Mouse (Mus musculus): ENCODE results near the gene Dnajc13. TPM values are rescaled to one million over a fixed set of nuclear protein-coding genes. Genes with fewer than 3 reads are reported as not detected.

Gene Dnajc13
- total and polyA plus RNA-seq, 3 experiments: 24.1 to 59.0 (median 31.1) TPM

DNA sequence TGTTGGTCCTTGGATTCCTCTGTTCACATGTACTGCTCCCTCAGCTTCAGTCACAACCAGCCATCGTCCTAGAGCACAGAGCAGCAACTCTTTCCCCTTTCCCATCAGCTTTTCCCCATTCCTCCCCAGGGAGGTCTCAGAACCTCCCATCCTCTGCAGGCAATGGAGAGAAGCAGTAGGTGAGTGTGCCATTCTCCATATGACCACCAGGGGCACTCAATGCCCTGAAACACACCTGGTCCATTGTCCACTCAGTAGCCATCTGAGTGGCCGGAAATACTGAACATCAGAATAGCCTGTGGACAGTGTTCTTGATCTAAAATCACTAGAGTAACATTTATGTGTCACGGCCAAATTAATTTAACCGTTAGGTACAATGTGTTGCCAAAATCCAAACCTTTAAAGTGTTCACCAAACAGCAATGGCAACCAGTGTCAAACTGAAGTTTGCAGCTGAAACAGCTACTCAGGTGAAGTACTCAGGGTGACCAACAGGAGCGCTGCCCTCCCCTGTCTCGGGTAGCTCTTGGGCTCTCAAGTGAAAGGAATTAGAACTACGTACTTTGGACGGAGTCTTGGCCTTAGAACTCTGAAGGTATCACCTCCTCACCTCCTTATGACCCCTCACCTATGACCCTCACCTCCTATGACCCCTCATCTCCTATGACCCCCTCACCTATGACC, 118.3 kb downstream of the Dnajc13 start:
- peak; percentile 23 for DNase-seq (ENCODE audit: low read depth, low spot score)

DNA sequence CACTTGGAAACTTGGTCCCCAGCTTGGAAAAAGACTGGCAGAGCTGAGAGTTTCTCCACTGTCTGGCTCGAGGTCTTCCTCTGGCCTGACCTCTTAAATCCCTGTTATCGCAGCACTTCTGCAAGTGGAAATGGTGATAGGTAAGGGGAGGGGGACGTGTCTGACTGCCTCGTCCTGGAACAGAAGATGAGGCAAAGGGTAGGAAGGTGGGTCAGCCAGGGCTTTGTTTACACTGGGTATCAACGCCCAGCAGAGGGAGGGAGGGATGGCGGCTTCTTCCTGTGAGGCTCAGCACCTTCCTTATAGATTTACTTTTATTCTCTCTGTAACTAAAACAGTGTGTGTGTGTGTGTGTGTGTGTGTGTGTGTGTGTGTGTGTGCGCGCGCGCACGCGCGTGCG, 119.9 kb downstream of the Dnajc13 start:
- no peaks in the 10 kb centered on the region for H3K9me3 ChIP-seq (replicated peaks; ENCODE audit: insufficient read depth, low read length)
- no peak overlapping the region for H3K4me3 ChIP-seq (ENCODE audit: control insufficient read depth in 1 of 2, insufficient read depth in 1 of 2, low read depth in 2 of 2, low read length in 2 of 2)
- DNase-seq (ENCODE audit: low read depth, low spot score): no peak
- H3K79me2 ChIP-seq (ENCODE audit: control insufficient read depth, insufficient read depth, low read length, poor library complexity): no peaks in the 10 kb centered on the region
- no peaks in the 10 kb centered on the region for H3K4me1 ChIP-seq (ENCODE audit: control insufficient read depth in 1 of 2, insufficient read depth in 2 of 2, low read length in 2 of 2)
- TF ChIP-seq JUND (IDR thresholded peaks at IDR 0.05; ENCODE audit: low read depth, low read length) (no peak), CHD2 (IDR thresholded peaks at IDR 0.05; ENCODE audit: low read length) (no peak), SIN3A (IDR thresholded peaks at IDR 0.05; ENCODE audit: low read length) (no peak), TAL1 (IDR thresholded peaks at IDR 0.05; ENCODE audit: low read length) (no peak), GABPA (IDR thresholded peaks at IDR 0.05; ENCODE audit: low read depth, low read length) (no peak), RAD21 (IDR thresholded peaks at IDR 0.05; ENCODE audit: low read depth, low read length) (no peak), CHD1 (IDR thresholded peaks at IDR 0.05; ENCODE audit: low read depth, low read length) (no peak), ETS1 (IDR thresholded peaks at IDR 0.05; ENCODE audit: low read depth, low read length) (no peak), POLR2AphosphoS2 (IDR thresholded peaks at IDR 0.05; ENCODE audit: low read length) (no peak), HCFC1 (IDR thresholded peaks at IDR 0.05; ENCODE audit: low read depth, low read length) (no peak), SMC3 (IDR thresholded peaks at IDR 0.05; ENCODE audit: low read depth, low read length) (no peak), MXI1 (IDR thresholded peaks at IDR 0.05; ENCODE audit: low read depth, low read length) (no peak), USF1 (IDR thresholded peaks at IDR 0.05; ENCODE audit: low read depth, low read length) (no peak), ELF1 (IDR thresholded peaks at IDR 0.05; ENCODE audit: low read depth, low read length) (no peak), GATA1 (IDR thresholded peaks at IDR 0.05; ENCODE audit: low read depth, low read length) (no peak), E2F4 (IDR thresholded peaks at IDR 0.05; ENCODE audit: borderline replicate concordance, low read depth, low read length) (no peak), TBP (IDR thresholded peaks at IDR 0.05; ENCODE audit: low read depth, low read length) (no peak), RCOR1 (IDR thresholded peaks at IDR 0.05; ENCODE audit: low read depth, low read length) (no peak), BHLHE40 (IDR thresholded peaks at IDR 0.05; ENCODE audit: borderline replicate concordance, low read depth, low read length) (no peak)
- H3K36me3 ChIP-seq (ENCODE audit: control insufficient read depth in 1 of 2, insufficient read depth in 2 of 2, low read length in 2 of 2): no peaks in the 10 kb centered on the region
- no peak overlapping the region for H3K9ac ChIP-seq (ENCODE audit: control insufficient read depth, low read depth, low read length, poor library complexity, severe bottlenecking)
- H3K27me3 ChIP-seq (ENCODE audit: control insufficient read depth in 1 of 2, insufficient read depth in 2 of 2, low read length in 2 of 2): no peaks in the 10 kb centered on the region
- no peak overlapping the region for H3K27ac ChIP-seq (ENCODE audit: control insufficient read depth, low read depth, low read length)

More for the DNA sequence above, 118.3 kb downstream of the Dnajc13 start:
- no peaks in the 10 kb centered on the region for H3K36me3 ChIP-seq (ENCODE audit: control insufficient read depth in 1 of 2, insufficient read depth in 2 of 2, low read length in 2 of 2)
- H3K27me3 ChIP-seq (ENCODE audit: control insufficient read depth in 1 of 2, insufficient read depth in 2 of 2, low read length in 2 of 2): no peaks in the 10 kb centered on the region
- H3K9ac ChIP-seq (ENCODE audit: control insufficient read depth, low read depth, low read length, poor library complexity, severe bottlenecking): no peak overlapping the region
- H3K9me3 ChIP-seq (replicated peaks; ENCODE audit: insufficient read depth, low read length): no peaks in the 10 kb centered on the region
- TF ChIP-seq CTCF (IDR thresholded peaks at IDR 0.05 in 2 of 3, conservative IDR thresholded peaks at IDR 0.05 in 1 of 3; ENCODE audit: control insufficient read depth in 1 of 3, insufficient read depth in 1 of 3, low read depth in 2 of 3, low read length in 3 of 3, poor library complexity in 1 of 3, severe bottlenecking in 1 of 3): peak; percentile 51 to 88 (median 52)
- TF ChIP-seq SMC3 (IDR thresholded peaks at IDR 0.05; ENCODE audit: low read depth, low read length): 0 out of 2 replicates have a peak, but pooled peaks have one; percentile 17
- no peak for TF ChIP-seq MAZ (IDR thresholded peaks at IDR 0.05; ENCODE audit: low read depth, low read length)
- no peak for TF ChIP-seq POLR2A (IDR thresholded peaks at IDR 0.05; ENCODE audit: control insufficient read depth in 1 of 2, insufficient read depth in 1 of 2, low read depth in 1 of 2, low read length in 2 of 2, poor library complexity in 1 of 2)
- peak; percentile 27 for TF ChIP-seq RAD21 (IDR thresholded peaks at IDR 0.05; ENCODE audit: low read depth, low read length)
- TF ChIP-seq HCFC1 (IDR thresholded peaks at IDR 0.05; ENCODE audit: low read depth, low read length): no peak
- no peak for TF ChIP-seq MXI1 (IDR thresholded peaks at IDR 0.05; ENCODE audit: low read depth, low read length)
- no peak for TF ChIP-seq KAT2A (conservative IDR thresholded peaks at IDR 0.05; ENCODE audit: low read depth, low read length)
- no peak for TF ChIP-seq TAL1 (IDR thresholded peaks at IDR 0.05; ENCODE audit: low read length)
- TF ChIP-seq NRF1 (IDR thresholded peaks at IDR 0.05; ENCODE audit: insufficient read depth, low read depth, low read length, poor library complexity, severe bottlenecking): no peak
- TF ChIP-seq USF1 (IDR thresholded peaks at IDR 0.05; ENCODE audit: low read depth, low read length): no peak
- no peaks in the 10 kb centered on the region for H3K79me2 ChIP-seq (ENCODE audit: control insufficient read depth, insufficient read depth, low read length, poor library complexity)
- no peak overlapping the region for H3K4me3 ChIP-seq (ENCODE audit: control insufficient read depth in 1 of 2, insufficient read depth in 1 of 2, low read depth in 2 of 2, low read length in 2 of 2)
- no peak overlapping the region for H3K27ac ChIP-seq (ENCODE audit: control insufficient read depth, low read depth, low read length)
- H3K4me1 ChIP-seq (ENCODE audit: control insufficient read depth in 1 of 2, insufficient read depth in 2 of 2, low read length in 2 of 2): no peaks in the 10 kb centered on the region
